Mouse (Mus musculus) kidney, postnatal 0 days (tissue): ENCODE data around the gene Kyat1. TPM values are rescaled to one million over a fixed set of nuclear protein-coding genes. Genes with fewer than 3 reads are reported as not detected.

Experiments used
- ATAC-seq: fragments of 200-750 bp; cut with Nextera tagmentation; replicated peaks from 2 replicates; pipeline ENCODE4 v1.8.0; 2017; ENCODE audit warnings: low read depth, moderate number of reproducible peaks, moderate TSS enrichment, moderate library complexity; ENCODE audit not compliant: low FRiP score
- DNase-seq: peaks from one replicate; pipeline ENCODE4 v3.0.0-alpha.2; 2016; ENCODE audit warnings: low spot score
- H3K27ac ChIP-seq: fragments of 300-500 bp; sonication (generic); 2 replicates; pipeline ENCODE4 v1.5.1; 2014; ENCODE audit warnings: mild to moderate bottlenecking
- H3K27me3 ChIP-seq: fragments of 300-500 bp; sonication (generic); 2 replicates; pipeline ENCODE4 v1.6.1; 2014; ENCODE audit warnings: low read length, mixed read lengths; ENCODE audit not compliant: insufficient read depth
- H3K36me3 ChIP-seq: fragments of 300-500 bp; sonication (generic); 2 replicates; pipeline ENCODE4 v1.6.1; 2014; ENCODE audit warnings: low read length, mixed read lengths; ENCODE audit not compliant: insufficient read depth
- H3K4me1 ChIP-seq: fragments of 300-500 bp; sonication (generic); replicated peaks from 2 replicates; pipeline ENCODE4 v1.6.1; 2014; ENCODE audit warnings: antibody characterized with exemption, low read length, mixed read lengths; ENCODE audit not compliant: insufficient read depth
- H3K4me2 ChIP-seq: fragments of 300-500 bp; sonication (generic); 2 replicates; pipeline ENCODE4 v1.6.1; 2014; ENCODE audit warnings: mild to moderate bottlenecking, low read length, moderate library complexity, mixed read lengths
- H3K4me3 ChIP-seq: fragments of 300-500 bp; sonication (generic); replicated peaks from 2 replicates; pipeline ENCODE4 v1.5.1; 2014; ENCODE audit warnings: low read depth, low read length
- H3K9ac ChIP-seq: fragments of 300-500 bp; sonication (generic); 2 replicates; pipeline ENCODE4 v1.6.1; 2014; ENCODE audit warnings: low read depth, low read length
- H3K9me3 ChIP-seq: fragments of 300-500 bp; sonication (generic); replicated peaks from 2 replicates; pipeline ENCODE4 v1.6.1; 2016; ENCODE audit warnings: low read length, inconsistent platforms, mixed read lengths
- CTCF ChIP-seq: IDR thresholded peaks from 2 replicates; pipeline ENCODE4 v1.5.1; 2016; ENCODE audit warnings: antibody characterized with exemption, low read depth, mild to moderate bottlenecking, moderate library complexity
- WGBS: fragments of 180-500 bp; shearing (Covaris S2); extraction: QIAGEN DNeasy Blood & Tissue Kit; methylation state at CpG from one replicate; pipeline ENCODE4 v1.1.7; 2014; 5-methylcytosine and 5-hydroxymethylcytosine counted together
- polyA plus RNA-seq: library from polyadenylated mRNA; unstranded; fragments of >200 nt; fragmentation: Nextera tagmentation; extraction: Ambion mirVana; gene quantifications from 2 replicates; pipeline ENCODE4 v1.2.1, GENCODE M21; 2015

Kyat1 gene
- polyA plus RNA-seq, 1 experiment from 2014 or later = 22.9 TPM

GRCm38 (mm10) chr2:30240267-30240666 is 34.6 kb upstream of the Kyat1 start, which contains the start of gene Gm28035:
Gene Gm28035 (plus strand): TSS chr2:30240567.
- H3K36me3 ChIP-seq = peaks cover 11% of the 10 kb centered on the region; the same call in 1 of the 2 replicates
- H3K4me2 ChIP-seq = peak within 1 kb of the TSS; percentile 78
- peaks cover 19% of the 10 kb centered on the region for H3K4me1 ChIP-seq
- 0 out of 2 replicates have a peak within 1 kb of the TSS, but pooled peaks have one; percentile 9 for H3K9ac ChIP-seq
- no peak for DNase-seq
- H3K27me3 ChIP-seq = no peaks in the 10 kb centered on the region
- ATAC-seq = no peak
- WGBS = 78% methylated on average over 2 of the region's 2 CpGs
- no peak for TF ChIP-seq CTCF
- peak within 1 kb of the TSS; percentile 91 for H3K27ac ChIP-seq
- no peaks in the 10 kb centered on the region for H3K9me3 ChIP-seq
- H3K4me3 ChIP-seq = 0 out of 2 replicates have a peak within 1 kb of the TSS, but pooled peaks have one; percentile 86

GRCm38 (mm10) chr2:30239777-30240176 is 34.1 kb upstream of the Kyat1 start:
- Histone ChIP-seq H3K27me3 (no peaks in the 10 kb centered on the region), H3K9me3 (no peaks in the 10 kb centered on the region), H3K4me1 (peaks cover 19% of the 10 kb centered on the region), H3K4me2 (peak overlapping the region; percentile 78), H3K9ac (no peak overlapping the region), H3K4me3 (no peak overlapping the region), H3K36me3 (peaks cover 11% of the 10 kb centered on the region; the same call in 1 of the 2 replicates), H3K27ac (peak overlapping the region; percentile 91)
- DNase-seq (peak; percentile 59), ATAC-seq (no peak)
- no peak for TF ChIP-seq CTCF
- 65% methylated on average over 4 of the region's 4 CpGs for WGBS

- Histone ChIP-seq H3K27me3 (no peaks in the 10 kb centered on the region), H3K4me3 (peak overlapping the region; percentile 86), H3K9ac (peak overlapping the region; percentile 83), H3K4me1 (peaks cover 19% of the 10 kb centered on the region), H3K36me3 (peaks cover 11% of the 10 kb centered on the region; the same call in 1 of the 2 replicates), H3K4me2 (peak overlapping the region; percentile 78), H3K27ac (peak overlapping the region; percentile 91), H3K9me3 (no peaks in the 10 kb centered on the region)
- DNase-seq = no peak
- TF ChIP-seq CTCF = no peak
- WGBS = 58% methylated on average over 3 of the region's 3 CpGs
- no peak for ATAC-seq
Observed at GRCm38 (mm10) chr2:30238906-30239465, 33.3 kb upstream of the Kyat1 start.

DNA sequence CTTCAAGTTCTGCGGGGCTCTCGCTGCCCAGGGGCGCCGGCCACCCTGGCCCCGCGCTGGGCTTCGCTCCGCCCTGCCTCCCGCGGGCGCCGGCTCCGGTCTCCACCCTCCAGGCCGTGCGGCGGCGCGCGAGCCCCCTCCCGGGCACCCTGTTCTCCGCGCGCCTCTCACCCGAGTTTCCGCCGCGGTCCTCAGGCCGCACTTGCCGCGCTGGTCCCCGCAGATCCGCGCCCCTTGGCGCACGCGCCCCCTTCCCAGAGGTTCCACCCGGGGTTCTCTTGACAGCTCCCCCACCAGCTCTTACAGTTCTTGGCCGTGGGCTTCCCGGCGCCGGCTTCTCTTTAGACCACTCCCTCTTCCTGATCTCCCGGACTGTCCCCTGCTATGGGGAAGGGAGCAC is 32.2 kb upstream of the Kyat1 start:
- H3K36me3 ChIP-seq = peaks cover 11% of the 10 kb centered on the region; the same call in 1 of the 2 replicates
- DNase-seq = peak; percentile 83
- peak overlapping the region; percentile 91 for H3K27ac ChIP-seq
- peak overlapping the region; percentile 86 for H3K4me3 ChIP-seq
- no peak for TF ChIP-seq CTCF
- ATAC-seq = peak; percentile 85
- H3K9ac ChIP-seq = peak overlapping the region; percentile 83
- peaks cover 19% of the 10 kb centered on the region for H3K4me1 ChIP-seq
- peak overlapping the region; percentile 78 for H3K4me2 ChIP-seq
- 0% methylated on average over 20 of the region's 42 CpGs for WGBS
- no peaks in the 10 kb centered on the region for H3K27me3 ChIP-seq
- H3K9me3 ChIP-seq = no peaks in the 10 kb centered on the region

- Histone ChIP-seq H3K27me3 (no peaks in the 10 kb centered on the region), H3K9me3 (no peaks in the 10 kb centered on the region), H3K36me3 (peaks cover 11% of the 10 kb centered on the region; the same call in 1 of the 2 replicates), H3K4me3 (peak within 1 kb of the TSS; percentile 86), H3K4me2 (peak within 1 kb of the TSS; percentile 78), H3K9ac (peak within 1 kb of the TSS; percentile 83), H3K27ac (peak within 1 kb of the TSS; percentile 91), H3K4me1 (peaks cover 19% of the 10 kb centered on the region)
- under 1% methylated on average over 52 of the region's 67 CpGs for WGBS
- peak; percentile 56 for TF ChIP-seq CTCF
- DNase-seq (peak; percentile 99), ATAC-seq (peak; percentile 95)
Observed at GRCm38 (mm10) chr2:30237199-30237880, 31.7 kb upstream of the Kyat1 start, which contains the start of gene Lrrc8a. Gene Lrrc8a (plus strand): TSS chr2:30237715.

GRCm38 (mm10) chr2:30236426-30237198 is 31.0 kb upstream of the Kyat1 start:
- peak overlapping the region; percentile 86 for H3K4me3 ChIP-seq
- H3K4me1 ChIP-seq = peaks cover 19% of the 10 kb centered on the region
- TF ChIP-seq CTCF = no peak
- peak overlapping the region; percentile 74 for H3K27ac ChIP-seq
- peak overlapping the region; percentile 50 for H3K9ac ChIP-seq
- H3K9me3 ChIP-seq = no peaks in the 10 kb centered on the region
- H3K27me3 ChIP-seq = no peaks in the 10 kb centered on the region
- WGBS = 2% methylated on average over 18 of the region's 18 CpGs
- peaks cover 11% of the 10 kb centered on the region; the same call in 1 of the 2 replicates for H3K36me3 ChIP-seq
- peak overlapping the region; percentile 78 for H3K4me2 ChIP-seq
- ATAC-seq = no peak
- peak; percentile 66 for DNase-seq
